Mouse (Mus musculus): ENCODE measurements at regions not wholly inside any gene's neighbourhood (a gene's known extent, or its start where the extent isn't known, plus 50 kb on each side); places are given as distances from the start of the nearest gene placed in this dataset.

DNA sequence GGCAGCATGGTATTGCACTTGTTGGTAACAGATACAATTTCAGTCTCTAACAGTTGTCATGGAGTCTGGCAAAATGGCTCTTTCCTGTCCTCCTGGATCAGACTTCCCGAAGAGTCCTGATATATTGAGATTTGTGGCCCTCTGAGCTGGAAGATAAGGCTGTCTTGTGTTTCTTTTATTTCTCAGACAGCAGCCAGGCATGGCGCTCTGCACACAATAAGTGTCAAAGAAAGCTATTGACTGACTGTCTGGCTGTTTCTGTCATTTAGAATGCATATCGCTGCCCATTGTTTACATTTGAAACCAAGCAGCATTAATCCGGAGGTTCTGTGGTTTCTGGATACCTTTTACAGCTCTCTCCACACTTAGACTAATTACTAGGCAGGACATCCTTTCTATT, 402.8 kb downstream of the Rprm start:
- no peaks in the 10 kb centered on the region for H3K36me3 ChIP-seq (replicated peaks; ENCODE audit: insufficient read depth, low read length)
- no peak for ATAC-seq
- no peak overlapping the region for H3K27ac ChIP-seq (ENCODE audit: low read depth)
- no peaks in the 10 kb centered on the region for H3K9me3 ChIP-seq (ENCODE audit: low read length)
- 21% methylated on average over 4 of the region's 4 CpGs for WGBS (ENCODE audit: insufficient replicate concordance)
- DNase-seq, result no peak
- TF ChIP-seq EP300 (IDR thresholded peaks at IDR 0.05; ENCODE audit: low read depth), result no peak
- TF ChIP-seq CTCF (IDR thresholded peaks at IDR 0.05; ENCODE audit: low read depth), result no peak
- H3K9ac ChIP-seq (replicated peaks), result no peak overlapping the region
- no peaks in the 10 kb centered on the region for H3K4me1 ChIP-seq (ENCODE audit: insufficient read depth)
- no peak overlapping the region for H3K4me3 ChIP-seq (ENCODE audit: low read depth, low read length)
- no peak overlapping the region for H3K4me2 ChIP-seq (ENCODE audit: low read depth, low read length)
- no peaks in the 10 kb centered on the region for H3K27me3 ChIP-seq (ENCODE audit: insufficient read depth, low read length)

DNA sequence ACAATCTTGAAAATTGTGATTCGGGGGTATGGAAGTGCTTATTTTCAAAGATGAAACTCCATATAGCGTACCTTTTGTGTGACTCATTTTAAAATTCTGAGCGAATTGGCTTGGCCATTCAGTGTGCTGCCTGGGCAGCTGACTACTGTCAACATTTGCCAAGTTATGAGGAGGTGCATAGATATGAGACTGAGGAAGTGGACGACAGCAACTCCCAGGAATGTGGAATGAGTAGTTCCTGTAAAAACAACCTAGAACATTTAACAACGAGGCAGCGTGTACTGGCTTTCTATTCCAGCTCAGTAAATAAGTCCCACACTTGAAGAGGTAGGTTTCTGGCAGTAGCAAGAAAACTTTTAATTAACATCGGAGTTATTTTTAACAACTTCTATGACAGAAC, 398.1 kb downstream of the Rprm start:
- Histone ChIP-seq H3K4me1 (ENCODE audit: insufficient read depth) (no peaks in the 10 kb centered on the region), H3K27me3 (ENCODE audit: insufficient read depth, low read length) (no peaks in the 10 kb centered on the region), H3K4me3 (ENCODE audit: low read depth, low read length) (no peak overlapping the region), H3K27ac (ENCODE audit: low read depth) (no peak overlapping the region), H3K4me2 (ENCODE audit: low read depth, low read length) (no peak overlapping the region), H3K9ac (replicated peaks) (no peak overlapping the region), H3K36me3 (replicated peaks; ENCODE audit: insufficient read depth, low read length) (no peaks in the 10 kb centered on the region), H3K9me3 (ENCODE audit: low read length) (no peaks in the 10 kb centered on the region)
- no peak for TF ChIP-seq EP300 (IDR thresholded peaks at IDR 0.05; ENCODE audit: low read depth)
- no peak for TF ChIP-seq CTCF (IDR thresholded peaks at IDR 0.05; ENCODE audit: low read depth)
- no peak for DNase-seq
- ATAC-seq, result no peak
- 64% methylated on average over 7 of the region's 7 CpGs for WGBS (ENCODE audit: insufficient replicate concordance)

DNA sequence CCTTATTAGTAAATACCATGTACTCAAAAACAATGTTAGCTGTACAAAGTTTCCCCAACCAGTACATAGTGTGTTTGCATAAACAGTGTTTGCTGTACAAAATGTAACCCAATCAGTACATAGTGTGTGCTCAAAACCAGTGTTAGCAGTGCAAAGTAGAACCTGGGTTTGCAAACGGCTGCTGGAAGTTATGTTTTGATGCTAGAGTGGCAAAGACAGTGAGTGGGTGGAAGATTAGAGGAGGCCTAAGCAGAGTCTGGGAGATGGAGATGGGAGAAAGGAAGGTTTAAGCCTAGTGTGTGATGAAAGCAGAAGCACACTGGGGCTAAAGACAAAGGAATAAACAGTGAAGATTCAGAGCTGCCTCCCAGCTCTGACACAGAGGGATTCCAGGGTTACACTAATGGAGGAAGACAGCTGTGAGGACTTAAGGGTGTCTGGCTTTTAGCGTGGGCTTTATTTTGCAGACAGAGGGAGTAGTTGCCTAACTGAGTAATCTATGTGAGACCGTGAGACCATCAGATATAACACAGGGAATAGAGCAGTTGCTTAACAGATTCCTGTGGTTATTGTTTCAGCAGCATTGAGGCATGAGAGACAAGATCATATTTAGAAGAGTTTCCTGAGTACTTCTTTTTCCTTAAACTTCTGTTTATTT, 396.0 kb downstream of the Rprm start:
- WGBS (ENCODE audit: insufficient replicate concordance), result 29% methylated on average over 3 of the region's 3 CpGs
- ATAC-seq, result no peak
- H3K9me3 ChIP-seq (ENCODE audit: low read length), result no peaks in the 10 kb centered on the region

DNA sequence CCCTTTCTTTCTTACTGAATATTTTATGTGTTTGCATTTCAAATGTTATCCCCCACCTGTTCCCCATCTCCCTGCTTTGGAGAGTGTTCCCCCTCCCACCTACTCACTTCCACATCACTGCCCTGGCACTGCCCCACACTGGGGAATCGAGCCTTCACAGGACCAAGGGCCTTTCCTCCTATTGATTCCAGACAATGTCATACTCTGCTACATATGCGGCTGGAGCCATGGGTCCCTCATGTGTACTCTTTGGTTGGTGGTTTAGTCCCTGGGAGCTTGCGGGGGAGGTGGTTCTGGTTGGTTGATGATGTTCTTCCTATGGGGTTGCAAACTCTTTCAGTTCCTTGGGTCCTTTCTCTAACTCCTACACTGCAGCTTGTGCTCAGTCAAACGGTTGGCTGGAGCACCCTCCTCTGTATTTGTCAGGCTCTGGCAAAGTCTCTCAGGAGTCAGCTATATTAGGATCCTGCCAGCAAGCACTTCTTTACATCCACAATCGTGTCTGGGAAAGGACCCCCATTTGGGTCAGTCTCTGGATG, 393.7 kb downstream of the Rprm start:
- no peak for DNase-seq

More for the DNA sequence above, 396.0 kb downstream of the Rprm start:
- Histone ChIP-seq H3K4me1 (ENCODE audit: insufficient read depth) (no peaks in the 10 kb centered on the region), H3K36me3 (replicated peaks; ENCODE audit: insufficient read depth, low read length) (no peaks in the 10 kb centered on the region), H3K4me3 (ENCODE audit: low read depth, low read length) (no peak overlapping the region), H3K27me3 (ENCODE audit: insufficient read depth, low read length) (no peaks in the 10 kb centered on the region), H3K9ac (replicated peaks) (no peak overlapping the region), H3K27ac (ENCODE audit: low read depth) (no peak overlapping the region), H3K4me2 (ENCODE audit: low read depth, low read length) (no peak overlapping the region)
- TF ChIP-seq EP300 (IDR thresholded peaks at IDR 0.05; ENCODE audit: low read depth), result no peak
- no peak for TF ChIP-seq CTCF (IDR thresholded peaks at IDR 0.05; ENCODE audit: low read depth)
- DNase-seq, result no peak

DNA sequence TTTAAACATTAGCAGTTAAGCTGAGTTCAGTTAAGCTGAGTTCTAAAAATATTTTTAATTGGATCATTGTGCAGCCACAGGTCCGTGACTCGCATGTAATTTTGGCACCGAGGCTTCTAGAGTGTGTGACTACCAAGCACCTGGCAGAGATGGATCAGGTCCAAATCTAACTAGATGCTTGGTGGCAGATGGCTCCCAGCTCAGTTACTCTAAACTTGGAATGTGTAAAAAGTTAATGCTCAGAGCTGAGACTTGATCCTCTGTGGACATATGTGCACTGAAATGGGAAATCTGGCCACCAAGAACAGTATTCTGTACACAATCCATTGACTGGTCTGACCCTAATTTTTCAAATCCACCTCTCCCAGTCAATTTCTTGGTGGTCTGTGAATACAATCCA, 374.1 kb downstream of the Rprm start:
- Histone ChIP-seq H3K27ac (ENCODE audit: low read depth) (no peak overlapping the region), H3K4me3 (ENCODE audit: low read depth, low read length) (no peak overlapping the region), H3K9me3 (ENCODE audit: low read length) (no peaks in the 10 kb centered on the region), H3K9ac (replicated peaks) (no peak overlapping the region), H3K4me2 (ENCODE audit: low read depth, low read length) (no peak overlapping the region), H3K36me3 (replicated peaks; ENCODE audit: insufficient read depth, low read length) (no peaks in the 10 kb centered on the region), H3K27me3 (ENCODE audit: insufficient read depth, low read length) (no peaks in the 10 kb centered on the region), H3K4me1 (ENCODE audit: insufficient read depth) (no peaks in the 10 kb centered on the region)
- TF ChIP-seq CTCF (IDR thresholded peaks at IDR 0.05; ENCODE audit: low read depth), result no peak
- TF ChIP-seq EP300 (IDR thresholded peaks at IDR 0.05; ENCODE audit: low read depth), result no peak
- DNase-seq (no peak), ATAC-seq (no peak)
- 81% methylated on average over 3 of the region's 3 CpGs for WGBS (ENCODE audit: insufficient replicate concordance)

More for the DNA sequence above, 393.7 kb downstream of the Rprm start:
- H3K9me3 ChIP-seq (ENCODE audit: low read length), result no peaks in the 10 kb centered on the region
- no peak for ATAC-seq
- TF ChIP-seq CTCF (IDR thresholded peaks at IDR 0.05; ENCODE audit: low read depth), result no peak
- TF ChIP-seq EP300 (IDR thresholded peaks at IDR 0.05; ENCODE audit: low read depth), result no peak
- no peak overlapping the region for H3K27ac ChIP-seq (ENCODE audit: low read depth)
- no peaks in the 10 kb centered on the region for H3K4me1 ChIP-seq (ENCODE audit: insufficient read depth)
- WGBS (ENCODE audit: insufficient replicate concordance), result 62% methylated on average over 5 of the region's 5 CpGs
- H3K9ac ChIP-seq (replicated peaks), result no peak overlapping the region
- no peak overlapping the region for H3K4me2 ChIP-seq (ENCODE audit: low read depth, low read length)
- no peak overlapping the region for H3K4me3 ChIP-seq (ENCODE audit: low read depth, low read length)
- no peaks in the 10 kb centered on the region for H3K27me3 ChIP-seq (ENCODE audit: insufficient read depth, low read length)
- no peaks in the 10 kb centered on the region for H3K36me3 ChIP-seq (replicated peaks; ENCODE audit: insufficient read depth, low read length)

DNA sequence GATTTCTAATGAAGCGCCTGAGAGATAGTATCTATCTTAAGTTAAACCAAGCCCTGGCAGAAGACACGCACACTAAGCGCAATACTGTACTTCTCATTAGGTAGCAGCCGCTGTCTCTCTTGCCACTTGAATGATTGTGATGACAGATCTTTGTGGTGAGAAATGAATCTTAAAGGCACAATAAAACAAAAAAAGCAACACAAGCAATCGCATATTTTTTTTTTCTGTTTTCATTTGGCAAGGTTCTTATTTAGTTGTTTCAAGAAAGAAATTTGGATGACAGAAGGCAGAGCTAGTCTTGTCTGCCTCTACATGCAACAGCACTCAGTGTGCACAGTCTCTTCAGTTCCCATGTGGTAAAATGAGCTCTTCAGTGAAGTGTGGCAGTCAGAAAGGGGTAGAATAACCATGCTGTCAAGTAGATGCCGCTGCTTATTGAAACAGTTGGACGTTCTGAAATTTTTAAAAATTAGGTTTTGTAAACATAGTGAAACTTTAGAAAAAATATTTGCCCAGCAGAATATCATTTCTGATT, 372.2 kb downstream of the Rprm start:
- H3K4me1 ChIP-seq (ENCODE audit: insufficient read depth), result no peaks in the 10 kb centered on the region
- no peak overlapping the region for H3K9ac ChIP-seq (replicated peaks)
- ATAC-seq, result no peak
- H3K9me3 ChIP-seq (ENCODE audit: low read length), result no peaks in the 10 kb centered on the region
- TF ChIP-seq EP300 (IDR thresholded peaks at IDR 0.05; ENCODE audit: low read depth) (no peak), CTCF (IDR thresholded peaks at IDR 0.05; ENCODE audit: low read depth) (no peak)
- H3K27me3 ChIP-seq (ENCODE audit: insufficient read depth, low read length), result no peaks in the 10 kb centered on the region
- WGBS (ENCODE audit: insufficient replicate concordance), result 82% methylated on average over 7 of the region's 7 CpGs
- no peak overlapping the region for H3K4me3 ChIP-seq (ENCODE audit: low read depth, low read length)
- H3K27ac ChIP-seq (ENCODE audit: low read depth), result no peak overlapping the region
- no peaks in the 10 kb centered on the region for H3K36me3 ChIP-seq (replicated peaks; ENCODE audit: insufficient read depth, low read length)
- H3K4me2 ChIP-seq (ENCODE audit: low read depth, low read length), result no peak overlapping the region
- DNase-seq, result no peak

Measured in liver, postnatal 0 days (tissue).